Mouse (Mus musculus): Measurements from ENCODE around the gene Gm6169.
"Not testable (repeated sequence)": the region's sequence is repeated elsewhere in the genome, so short reads cannot be mapped to it uniquely, and the experiment has no call there.

Gene Gm6169

DNA sequence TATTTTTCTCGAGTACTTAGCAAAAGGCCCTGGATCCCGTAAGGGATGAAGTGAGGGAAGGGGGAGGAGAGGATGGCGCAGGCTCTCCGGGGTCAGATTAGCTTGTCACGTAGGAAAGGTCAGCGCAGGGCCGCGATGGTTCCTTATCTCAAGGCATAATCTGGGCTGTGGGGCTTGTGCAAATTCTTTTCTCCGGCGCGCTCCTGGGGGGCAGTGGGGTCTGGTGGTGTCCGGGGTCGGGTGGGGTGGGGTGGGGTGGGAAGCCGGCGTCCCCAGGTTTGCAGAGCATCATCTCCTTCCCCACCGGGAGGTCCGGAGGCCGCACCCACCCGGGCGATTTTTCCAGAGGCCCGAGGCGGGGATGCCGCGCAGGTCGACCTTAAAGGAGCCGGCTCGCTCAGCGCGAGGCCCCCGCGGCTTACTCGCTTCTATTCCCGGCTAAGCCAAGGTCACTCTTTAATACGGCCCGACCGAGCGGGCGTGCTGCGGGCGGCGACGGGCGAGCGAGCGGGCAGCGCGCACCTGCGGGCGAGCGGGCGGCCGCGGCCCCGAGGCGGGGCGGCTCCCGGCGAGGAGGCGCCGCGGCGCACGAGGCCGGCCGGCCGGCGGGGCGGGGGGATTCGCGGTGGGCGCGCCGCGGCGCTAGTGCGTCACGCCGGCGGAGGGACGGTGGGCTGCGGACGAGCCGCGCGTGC is 28.0 kb downstream of the Gm6169 start:
- DNase-seq (ENCODE audit: low read depth in 2 of 2, low spot score in 2 of 2), result no peak

DNA sequence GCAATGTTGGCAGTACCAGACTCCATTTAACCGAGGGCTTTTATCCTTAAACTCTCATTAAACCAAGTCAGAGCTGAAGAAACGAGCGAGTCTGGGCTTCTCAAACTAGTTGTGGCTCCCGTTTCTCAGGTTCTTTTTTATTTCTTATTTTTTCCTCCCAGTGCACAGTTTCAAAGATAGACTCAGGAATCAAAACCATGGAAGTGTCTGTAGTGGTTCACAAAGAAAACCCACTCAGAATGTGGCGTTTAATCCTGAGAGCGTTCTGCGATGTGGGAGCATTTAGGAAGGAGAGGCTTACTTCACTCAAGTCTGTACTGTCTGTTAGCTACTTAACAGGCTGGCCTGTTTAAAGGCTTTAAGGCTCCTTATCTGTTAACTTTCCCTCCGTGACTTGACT is 30.9 kb downstream of the Gm6169 start:
- DNase-seq (ENCODE audit: low read depth in 2 of 2, low spot score in 2 of 2), result no peak

DNA sequence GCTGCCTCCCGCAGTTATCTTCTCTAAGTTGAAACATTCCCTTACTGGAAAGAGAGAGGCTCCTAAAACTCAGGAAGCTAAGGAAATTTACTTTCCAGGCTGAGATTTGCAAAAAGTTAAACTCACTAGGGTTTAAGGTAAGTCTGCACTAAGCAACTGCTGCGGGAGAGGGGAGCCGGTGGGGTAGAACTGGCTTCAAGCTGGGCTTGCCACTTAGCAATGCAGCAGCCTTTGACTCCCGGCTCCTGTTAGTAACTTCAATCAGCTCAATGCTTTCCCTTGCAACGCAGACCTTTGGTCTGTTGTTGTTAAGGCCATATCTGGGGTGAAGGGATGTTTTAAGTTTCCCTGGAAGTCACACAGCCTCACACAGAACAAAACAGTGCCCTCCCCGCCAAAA is 31.3 kb downstream of the Gm6169 start:
- no peak for DNase-seq (ENCODE audit: low read depth in 2 of 2, low spot score in 2 of 2)

DNA sequence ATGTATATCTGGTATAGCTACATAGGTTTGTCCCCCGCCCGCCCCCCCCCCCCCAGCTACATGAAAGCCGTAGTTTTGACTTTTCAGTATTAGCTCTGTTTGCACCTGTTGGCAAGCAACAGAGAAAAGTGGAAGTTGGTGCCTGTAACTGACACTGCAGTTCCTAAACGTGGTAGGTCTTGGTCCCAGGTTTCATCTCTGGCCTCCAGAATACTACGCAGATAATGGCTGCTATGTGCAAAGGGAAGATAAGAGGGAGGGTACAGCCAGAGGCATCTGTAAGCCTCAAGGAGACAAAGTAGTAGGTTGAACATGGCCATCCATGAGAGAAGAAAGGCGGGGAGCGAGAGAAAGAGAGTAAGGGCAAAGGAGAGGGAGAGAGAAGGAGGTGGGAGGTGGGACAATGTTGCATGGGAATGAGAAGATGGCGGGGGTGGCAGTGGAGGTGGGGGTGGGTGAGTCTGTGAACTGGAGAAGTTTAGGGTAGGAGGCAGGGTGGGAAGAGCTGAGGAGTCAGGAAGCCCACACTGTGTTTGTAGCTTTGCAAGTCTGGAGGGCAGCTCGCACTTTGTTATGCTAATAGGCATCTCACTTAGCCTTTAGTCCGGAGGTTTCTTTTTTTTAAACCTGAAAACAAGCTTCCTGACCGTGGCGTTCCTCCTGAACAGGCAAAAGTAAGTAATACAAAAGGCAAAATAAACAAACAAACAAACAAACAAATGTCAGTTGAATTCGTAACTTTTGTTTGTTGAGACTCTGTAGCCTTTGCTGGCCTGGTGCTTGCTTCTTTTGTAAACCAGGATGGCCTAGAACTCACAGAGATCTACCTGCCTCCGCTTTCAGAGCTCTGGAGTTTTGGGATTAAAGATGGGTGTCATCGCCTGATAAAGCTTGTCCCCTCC is 32.1 kb downstream of the Gm6169 start, which contains the start of gene Fam169a:
Gene Fam169a (plus strand): TSS at position 638 of the 902 bp plus-strand sequence.
- DNase-seq (ENCODE audit: low read depth in 2 of 2, low spot score in 2 of 2), result no peak

DNA sequence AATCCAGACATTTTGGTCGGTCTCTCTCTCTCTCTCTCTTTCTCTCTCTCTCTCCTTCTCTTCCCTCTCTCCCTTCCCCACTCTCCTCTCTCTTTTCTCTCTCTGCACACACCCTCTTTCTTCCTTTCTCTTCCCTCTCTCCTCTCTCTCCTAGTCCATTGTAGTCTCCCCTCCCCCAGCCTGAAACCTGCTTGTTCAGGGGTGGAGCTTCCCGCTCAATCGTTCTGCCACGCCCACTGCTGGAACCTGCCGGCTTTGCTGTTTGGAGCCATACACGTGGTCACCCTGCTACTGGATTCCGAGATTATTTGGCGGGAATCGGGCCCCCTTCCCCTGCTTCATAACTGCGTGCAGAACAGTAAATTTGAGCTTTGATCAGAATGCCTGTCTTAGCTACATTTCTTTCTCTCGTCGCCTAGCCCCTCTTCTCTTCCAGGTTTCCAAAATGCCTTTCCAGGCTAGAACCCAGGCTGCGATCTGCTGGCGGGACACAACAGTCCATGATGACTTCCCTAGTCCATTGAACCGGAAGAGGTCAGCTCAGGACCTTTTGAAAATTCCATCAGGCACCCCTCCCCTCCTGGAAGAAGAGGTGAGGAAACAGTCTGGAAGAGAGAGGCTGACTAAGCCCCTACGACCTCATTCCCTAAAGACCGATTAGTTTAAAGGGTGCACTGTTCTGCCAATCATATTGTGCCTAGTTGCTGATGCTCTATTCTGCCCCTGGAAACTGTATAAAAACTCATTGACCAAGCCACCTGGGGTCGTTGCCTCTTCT is 34.0 kb downstream of the Gm6169 start:
- not testable (repeated sequence) for DNase-seq (ENCODE audit: low read depth in 2 of 2, low spot score in 2 of 2)

DNA sequence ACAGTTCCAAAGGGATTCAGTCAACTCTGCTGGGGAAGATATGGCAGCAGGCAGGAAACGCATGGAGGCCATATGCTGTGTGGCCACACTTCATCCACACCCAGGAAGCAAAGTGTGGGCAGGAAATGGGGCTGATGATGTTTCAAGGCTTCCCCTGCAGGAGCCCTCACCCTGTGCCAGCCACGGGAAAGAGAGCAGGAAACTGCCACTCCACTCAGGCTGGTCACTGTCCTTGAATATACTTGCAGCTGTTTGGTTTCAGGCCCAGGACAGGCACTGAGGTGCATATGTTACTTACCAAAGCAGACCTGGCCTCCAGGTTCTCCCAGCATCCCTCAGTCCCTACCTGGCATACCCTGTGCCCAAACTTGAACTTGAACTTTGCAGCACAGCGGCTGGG is 34.6 kb downstream of the Gm6169 start:
- DNase-seq (ENCODE audit: low read depth in 2 of 2, low spot score in 2 of 2), result no peak

DNA sequence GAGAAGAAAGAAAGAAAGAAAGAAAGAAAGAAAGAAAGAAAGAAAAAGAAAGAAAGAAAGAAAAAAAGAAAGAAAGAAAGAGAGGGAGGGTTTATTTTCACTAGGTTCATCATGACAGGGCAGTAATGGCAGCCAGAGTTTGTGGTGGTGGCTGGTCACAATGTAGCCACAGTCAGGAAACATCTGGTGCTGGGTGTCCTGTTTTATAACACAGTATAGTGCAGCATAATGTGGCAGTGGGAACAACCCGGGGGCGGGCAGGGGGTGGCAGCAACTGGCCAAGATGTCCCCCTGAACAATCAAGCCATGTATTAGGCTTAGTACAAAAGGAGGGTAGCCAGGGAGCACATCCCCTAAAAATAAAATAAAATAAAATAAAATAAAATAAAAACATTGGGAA is 35.6 kb downstream of the Gm6169 start:
- DNase-seq (ENCODE audit: low read depth in 2 of 2, low spot score in 2 of 2), result no peak

DNA sequence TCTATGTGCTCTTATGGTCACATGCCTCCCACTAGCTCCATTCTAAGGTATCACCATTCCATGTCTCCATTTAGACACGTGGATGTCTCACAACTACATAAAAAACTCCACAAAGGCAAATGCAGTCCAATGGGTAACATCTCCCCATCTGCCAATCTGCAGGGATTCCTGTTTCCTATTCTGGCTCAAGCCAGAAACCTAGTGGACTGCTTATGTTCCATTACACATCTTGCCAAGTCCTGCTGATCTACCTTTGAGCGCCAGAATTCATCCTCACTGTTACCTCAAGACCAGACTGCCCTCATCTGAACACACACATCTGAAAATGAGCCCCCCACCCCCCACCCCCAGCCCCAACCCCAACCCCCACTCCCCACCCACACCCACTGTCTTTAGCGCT is 36.9 kb downstream of the Gm6169 start:
- DNase-seq (ENCODE audit: low read depth in 2 of 2, low spot score in 2 of 2), result no peak

DNA sequence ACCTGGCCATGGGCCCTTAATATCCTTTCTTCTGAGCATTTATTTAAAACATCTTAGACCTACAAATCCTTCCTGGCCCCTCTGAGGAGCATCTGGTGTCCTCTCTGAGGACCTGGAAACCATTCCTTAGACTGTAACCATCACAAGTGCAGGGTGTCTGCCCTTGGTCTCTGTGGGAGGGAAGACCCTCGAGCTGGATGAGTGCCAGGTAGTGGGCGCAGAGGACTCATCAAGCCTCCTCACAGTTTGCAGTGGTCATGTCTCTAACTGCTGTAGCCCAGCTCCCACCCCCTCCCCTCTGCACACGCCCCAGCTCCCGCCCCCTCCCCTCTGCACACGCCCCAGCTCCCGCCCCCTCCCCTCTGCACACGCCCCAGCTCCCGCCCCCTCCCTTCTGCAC is 38.7 kb downstream of the Gm6169 start:
- no peak for DNase-seq (ENCODE audit: low read depth in 2 of 2, low spot score in 2 of 2)

DNA sequence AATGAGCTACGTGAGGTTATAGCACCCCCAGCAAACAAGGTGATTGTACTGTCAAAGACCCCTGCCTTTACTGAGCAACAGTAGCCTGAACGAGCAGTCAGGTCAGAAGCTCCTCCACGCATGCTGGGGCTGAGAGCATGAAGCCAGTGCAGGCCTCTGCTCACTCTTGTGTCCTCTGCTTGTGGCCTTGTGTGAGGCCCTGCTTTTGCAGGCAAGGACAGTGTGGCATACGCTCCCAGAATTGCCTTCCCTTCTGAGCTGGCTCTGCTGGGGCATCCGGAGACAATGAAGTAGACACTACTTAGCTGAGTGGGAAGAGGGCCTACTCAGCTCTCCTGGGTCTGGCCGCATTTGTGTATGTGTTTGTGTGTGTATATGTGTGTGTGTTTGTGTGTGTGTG is 39.3 kb downstream of the Gm6169 start:
- DNase-seq (ENCODE audit: low read depth in 2 of 2, low spot score in 2 of 2), result no peak

DNA sequence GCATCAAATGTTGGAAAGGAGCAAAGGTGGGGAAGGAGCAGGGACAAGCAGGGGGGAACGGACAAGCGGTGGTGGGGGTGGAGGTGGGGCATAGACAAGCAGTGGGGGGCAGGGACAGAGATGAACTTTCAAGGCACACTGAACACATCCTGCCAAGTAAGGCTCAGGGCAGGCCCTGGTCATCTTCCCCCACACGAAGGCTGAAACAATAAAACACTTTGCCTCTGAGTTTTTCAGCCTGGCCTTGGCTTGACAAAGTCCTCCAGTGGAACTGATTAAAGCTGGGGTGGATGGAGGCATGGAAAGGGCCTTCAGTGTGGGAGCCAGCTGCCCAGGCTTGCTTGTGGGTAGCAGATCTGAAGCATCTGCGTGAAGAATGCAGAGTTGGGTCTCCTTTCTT is 41.2 kb downstream of the Gm6169 start:
- DNase-seq (ENCODE audit: low read depth in 2 of 2, low spot score in 2 of 2), result no peak

DNA sequence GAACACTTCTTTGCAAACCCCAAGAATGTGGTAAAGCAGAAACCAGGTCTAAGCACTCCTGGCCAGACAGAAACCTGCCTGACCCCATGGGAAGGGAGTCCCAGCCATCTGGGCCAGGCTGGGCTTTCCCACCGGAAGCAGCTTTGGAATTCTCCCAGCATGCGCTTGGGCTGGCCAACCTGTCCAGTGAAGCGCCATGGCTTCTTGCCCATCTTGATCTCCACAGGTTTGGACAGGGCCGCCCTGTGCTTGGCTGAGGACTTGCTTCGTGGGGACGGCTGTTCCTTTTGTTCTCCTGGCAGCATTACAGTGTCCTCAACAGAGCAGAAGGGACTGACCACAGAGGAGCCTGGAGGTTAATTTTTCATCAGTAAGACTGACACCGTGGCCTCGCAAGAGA is 45.2 kb downstream of the Gm6169 start:
- no peak for DNase-seq (ENCODE audit: low read depth in 2 of 2, low spot score in 2 of 2)

DNA sequence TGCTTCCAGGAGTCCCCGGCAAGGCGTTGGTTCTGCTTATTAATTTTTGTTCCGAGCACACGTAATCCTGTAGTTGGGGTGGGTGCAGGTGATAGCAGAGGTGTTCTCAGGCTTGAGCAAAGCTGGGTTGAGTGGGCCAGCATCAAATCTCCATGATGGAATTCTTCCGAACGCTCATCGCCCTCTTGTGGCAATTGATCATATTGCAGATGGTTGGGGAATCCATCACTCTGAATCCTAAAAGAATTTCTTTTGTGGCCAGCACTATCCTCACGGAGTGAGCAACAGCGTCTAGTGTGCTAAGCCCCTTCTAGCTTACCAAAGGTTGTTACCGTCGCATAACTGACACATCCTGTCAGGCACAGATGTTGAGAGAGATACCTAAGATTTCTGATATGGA is 46.4 kb downstream of the Gm6169 start:
- peak; percentile 11 for DNase-seq (ENCODE audit: low read depth in 2 of 2, low spot score in 2 of 2)

DNA sequence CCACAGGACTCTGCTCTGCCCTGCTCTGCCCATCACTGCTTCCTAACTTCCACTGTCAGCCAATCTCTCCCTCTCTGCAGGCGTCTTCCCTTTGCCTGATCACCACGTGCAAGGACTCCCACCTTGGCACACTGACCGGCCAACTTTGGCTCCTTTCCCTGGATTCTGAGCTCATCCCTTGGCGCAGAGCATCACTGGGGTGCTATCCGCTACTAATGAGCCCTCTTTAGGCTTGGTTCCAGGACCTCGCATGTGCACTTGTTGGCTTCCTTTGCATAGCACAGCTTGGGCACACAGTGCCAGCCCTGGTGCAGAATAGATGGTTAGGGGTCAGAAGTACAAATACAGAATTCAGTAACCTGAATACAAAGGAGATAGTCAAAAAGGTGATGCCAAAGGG is 47.9 kb downstream of the Gm6169 start:
- DNase-seq (ENCODE audit: low read depth in 2 of 2, low spot score in 2 of 2), result no peak
